8 mouse cellular contexts compared by ENCODE assay signal in the genomic region with DNA sequence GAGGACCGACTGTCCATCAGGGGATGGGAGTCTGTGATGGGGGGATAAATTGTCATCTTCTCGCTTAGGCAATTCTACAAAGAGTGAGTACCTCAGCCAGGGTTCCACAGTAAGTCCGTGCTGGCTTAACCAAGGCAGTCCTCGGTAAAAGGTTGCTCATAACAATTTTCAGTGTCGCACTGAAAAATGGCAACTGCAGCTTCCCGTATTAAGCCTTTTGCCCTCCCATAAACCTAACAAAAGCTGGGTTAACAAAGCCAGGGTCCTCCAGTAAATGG. TPM values are rescaled to one million over a fixed set of nuclear protein-coding genes. Genes with fewer than 3 reads are reported as not detected.
A peak's percentile ranks its signal among the peaks of the same experiment; 100 is the strongest.
DNase-seq lines count a peak whose midpoint lies in the region; ATAC-seq and TF ChIP-seq lines count a peak whose summit lies in the region.

No protein-coding gene starts in this region.

- intact Hi-C loops in gastrocnemius, adult 2 months (cut with DNase I): loop anchor here (5.0 to 10.0 kb wide), 2 partner anchors 173 to 299 kb away; partner anchors contain the start of genes Cnot1, Usb1 and Zfp319
- intact Hi-C loops in gastrocnemius, postnatal 36 days (cut with DNase I): no loop called here

- no peaks in the 10 kb centered on the region for H3K9me3 ChIP-seq in limb, embryonic 14.5 days (ENCODE audit: control insufficient read depth, low read length)
- H3K9me3 ChIP-seq in stomach, postnatal 0 days (ENCODE audit: control insufficient read depth, low read length): no peaks in the 10 kb centered on the region

- H3K27ac ChIP-seq in gastrocnemius, adult 2 months: no peak overlapping the region
- H3K27ac ChIP-seq in limb, embryonic 14.5 days (replicated peaks; ENCODE audit: low read depth, low read length): no peak overlapping the region
- no peak overlapping the region for H3K27ac ChIP-seq in stomach, postnatal 0 days (replicated peaks)

- H3K4me1 ChIP-seq in limb, embryonic 14.5 days (ENCODE audit: control insufficient read depth, insufficient read depth, low read length): peaks cover 4% of the 10 kb centered on the region
- H3K4me1 ChIP-seq in stomach, postnatal 0 days (replicated peaks; ENCODE audit: control insufficient read depth, insufficient read depth): no peaks in the 10 kb centered on the region

- H3K4me2 ChIP-seq in limb, embryonic 14.5 days (replicated peaks; ENCODE audit: low read depth, low read length, severe bottlenecking): peak overlapping the region; percentile 68
- peak overlapping the region; percentile 90 for H3K4me2 ChIP-seq in stomach, postnatal 0 days (replicated peaks; ENCODE audit: low read depth)

- H3K36me3 ChIP-seq in limb, embryonic 14.5 days (ENCODE audit: control insufficient read depth, insufficient read depth, low read length): no peaks in the 10 kb centered on the region
- H3K36me3 ChIP-seq in stomach, postnatal 0 days (ENCODE audit: control insufficient read depth, insufficient read depth, low read length): no peaks in the 10 kb centered on the region

- no peaks in the 10 kb centered on the region for H3K27me3 ChIP-seq in limb, embryonic 14.5 days (ENCODE audit: control insufficient read depth, insufficient read depth, low read length)
- H3K27me3 ChIP-seq in stomach, postnatal 0 days (ENCODE audit: control insufficient read depth, insufficient read depth, low read length): no peaks in the 10 kb centered on the region

- TF ChIP-seq EP300 in stomach, postnatal 0 days (optimal IDR thresholded peaks at IDR 0.05): no peak

- TF ChIP-seq CTCF in gastrocnemius, adult 2 months (IDR thresholded peaks at IDR 0.05): no peak
- TF ChIP-seq CTCF in stomach, postnatal 0 days (IDR thresholded peaks at IDR 0.05; ENCODE audit: low read depth): no peak

- peak overlapping the region; percentile 63 for H3K9ac ChIP-seq in limb, embryonic 14.5 days (ENCODE audit: low read depth, low read length, severe bottlenecking)
- H3K9ac ChIP-seq in stomach, postnatal 0 days (ENCODE audit: low read length): peak overlapping the region; percentile 71

- peak overlapping the region; percentile 98 for H3K4me3 ChIP-seq in gastrocnemius, adult 2 months
- peak overlapping the region; percentile 79 for H3K4me3 ChIP-seq in limb, embryonic 14.5 days (replicated peaks; ENCODE audit: low read length)
- H3K4me3 ChIP-seq in stomach, postnatal 0 days (ENCODE audit: low read depth, low read length): peak overlapping the region; percentile 87

- no peak for TF ChIP-seq POLR2A in limb, embryonic 14.5 days (IDR thresholded peaks at IDR 0.05; ENCODE audit: borderline replicate concordance, extremely low read depth, insufficient read depth, insufficient read length)

- DNase-seq in gastrocnemius, adult 2 months: no peak
- no peak for DNase-seq in gastrocnemius, postnatal 36 days
- DNase-seq in thymus, postnatal 25 days: peak; percentile 6
- DNase-seq in thymus, postnatal 10 days (ENCODE audit: low spot score in 2 of 2): no peak
- DNase-seq in limb, embryonic 14.5 days (ENCODE audit: low spot score): no peak
- DNase-seq in stomach, postnatal 0 days (ENCODE audit: low spot score): no peak
- DNase-seq in urinary bladder, postnatal 36 days (ENCODE audit: low spot score in 2 of 2): no peak
- DNase-seq in right cerebral cortex, postnatal 10 days (ENCODE audit: low spot score in 2 of 2): no peak

- WGBS in limb, embryonic 14.5 days: 4% methylated on average over 6 of the region's 6 CpGs
- 3% methylated on average over 6 of the region's 6 CpGs for WGBS in stomach, postnatal 0 days

- ATAC-seq in limb, embryonic 14.5 days (ENCODE audit: low FRiP score, low read depth): no peak
- ATAC-seq in stomach, postnatal 0 days (ENCODE audit: low FRiP score, low TSS enrichment): no peak

RNA-seq across cellular contexts. Expression of gene Gins3, which starts 0.7 kb away (rescaled TPM):
- under 1 TPM; 0.41 to 0.64 TPM for total RNA-seq in gastrocnemius, adult 2 months (2021)
- total RNA-seq in gastrocnemius, postnatal 36 days (2021): under 1 TPM; 0.46 to 0.54 TPM
- polyA plus RNA-seq in limb, embryonic 14.5 days (2012; rRNA removed): 8.9 and 11.1 TPM in 2 replicates
- 19.1 and 21.7 TPM in 2 replicates for polyA plus RNA-seq in limb, embryonic 14.5 days (2014; fragmentation: Nextera tagmentation; extraction: Ambion mirVana)
- 4.7 and 5.0 TPM in 2 replicates for polyA plus RNA-seq in stomach, postnatal 0 days (2015; fragmentation: Nextera tagmentation; extraction: Ambion mirVana)

RNA-seq across cellular contexts. Expression of gene Ndrg4, which starts 42.8 kb away (rescaled TPM):
- total RNA-seq in gastrocnemius, adult 2 months (2021): 1 to 10 TPM; 2.4 to 4.0 TPM
- total RNA-seq in gastrocnemius, postnatal 36 days (2021): 1 to 10 TPM; 4.0 to 4.8 TPM
- 35.3 and 36.0 TPM in 2 replicates for polyA plus RNA-seq in limb, embryonic 14.5 days (2012; rRNA removed)
- polyA plus RNA-seq in limb, embryonic 14.5 days (2014; fragmentation: Nextera tagmentation; extraction: Ambion mirVana): 20.2 and 22.3 TPM in 2 replicates
- polyA plus RNA-seq in stomach, postnatal 0 days (2015; fragmentation: Nextera tagmentation; extraction: Ambion mirVana): 17.1 and 17.9 TPM in 2 replicates

RNA-seq across cellular contexts. Expression of gene Prss54, which starts 57.9 kb away (rescaled TPM):
- total RNA-seq in gastrocnemius, adult 2 months (2021): not detected
- total RNA-seq in gastrocnemius, postnatal 36 days (2021): not detected
- not detected in 2 replicates for polyA plus RNA-seq in limb, embryonic 14.5 days (2012; rRNA removed)
- not detected in 2 replicates for polyA plus RNA-seq in limb, embryonic 14.5 days (2014; fragmentation: Nextera tagmentation; extraction: Ambion mirVana)
- not detected in 2 replicates for polyA plus RNA-seq in stomach, postnatal 0 days (2015; fragmentation: Nextera tagmentation; extraction: Ambion mirVana)
